Mouse (Mus musculus) CH12.LX (cell line): ENCODE results near the gene Relch.
"Not testable (repeated sequence)": the region's sequence is repeated elsewhere in the genome, so short reads cannot be mapped to it uniquely, and the experiment has no call there.

Source experiments
- CHD1 ChIP-seq: IDR thresholded peaks from 2 replicates; pipeline ENCODE4 v1.6.1; 2012; ENCODE audit warnings: low read depth, low read length, improper control_type of control experiment, inconsistent platforms
- CHD2 ChIP-seq: IDR thresholded peaks from 2 replicates; pipeline ENCODE4 v1.6.1; 2011; ENCODE audit warnings: low read length, improper control_type of control experiment
- CTCF ChIP-seq, 2 experiments: IDR thresholded peaks in 1 of 2; conservative IDR thresholded peaks in 1 of 2; 2 replicates each; pipeline ENCODE4 v1.5.1; 2011 to 2012; ENCODE audit warnings: low read depth in 2 of 2, low read length in 2 of 2, improper control_type of control experiment in 1 of 2, inconsistent platforms in 1 of 2, mild to moderate bottlenecking in 1 of 2, moderate library complexity in 1 of 2
- ELF1 ChIP-seq: IDR thresholded peaks from 2 replicates; pipeline ENCODE4 v1.6.1; 2014; ENCODE audit warnings: low read depth, mild to moderate bottlenecking, inconsistent platforms, low read length, improper control_type of control experiment
- EP300 ChIP-seq: IDR thresholded peaks from 2 replicates; pipeline ENCODE4 v1.6.1; 2011; ENCODE audit warnings: low read length, improper control_type of control experiment
- ETS1 ChIP-seq: conservative IDR thresholded peaks from 2 replicates; pipeline ENCODE4 v1.6.1; 2012; ENCODE audit warnings: low read depth, mild to moderate bottlenecking, inconsistent platforms, low read length, improper control_type of control experiment, moderate library complexity
- JUND ChIP-seq: conservative IDR thresholded peaks from 2 replicates; pipeline ENCODE4 v1.6.1; 2011; ENCODE audit warnings: low read depth, low read length, improper control_type of control experiment
- NRF1 ChIP-seq: IDR thresholded peaks from 2 replicates; pipeline ENCODE4 v1.6.1; 2014; ENCODE audit warnings: low read depth, mild to moderate bottlenecking, inconsistent platforms, low read length, improper control_type of control experiment, moderate library complexity
- POLR2A ChIP-seq: IDR thresholded peaks from 2 replicates; pipeline ENCODE4 v1.6.1; 2011; ENCODE audit warnings: low read depth, mild to moderate bottlenecking, improper control_type of control experiment, low read length
- RCOR1 ChIP-seq: conservative IDR thresholded peaks from 2 replicates; pipeline ENCODE4 v1.6.1; 2012; ENCODE audit warnings: low read depth, mild to moderate bottlenecking, inconsistent platforms, low read length, improper control_type of control experiment
- UBTF ChIP-seq: IDR thresholded peaks from 2 replicates; pipeline ENCODE4 v1.6.1; 2012; ENCODE audit warnings: low read depth, mild to moderate bottlenecking, inconsistent platforms, low read length, improper control_type of control experiment, moderate library complexity
- USF1 ChIP-seq: IDR thresholded peaks from 2 replicates; pipeline ENCODE4 v1.6.1; 2014; ENCODE audit warnings: low read depth, mild to moderate bottlenecking, inconsistent platforms, low read length, improper control_type of control experiment
- ZNF384 ChIP-seq: IDR thresholded peaks from 2 replicates; pipeline ENCODE4 v1.6.1; 2012; ENCODE audit warnings: low read depth, low read length, improper control_type of control experiment, inconsistent platforms

- not testable (repeated sequence) for TF ChIP-seq CHD2; CTCF (conservative IDR thresholded peaks at IDR 0.05 in 1 of 2, IDR thresholded peaks at IDR 0.05 in 1 of 2; ENCODE audit: low read depth in 2 of 2, low read length in 2 of 2); NRF1; JUND; UBTF; RCOR1; ZNF384; ELF1; CHD1; USF1; ETS1; EP300; POLR2A
Observed at GRCm38 (mm10) chr1:105729246-105729645, 65.6 kb downstream of the Relch start.
